Mouse (Mus musculus) erythroblast, embryonic 14.5 days (primary cell): Measurements from ENCODE around the gene Yy1. TPM values are rescaled to one million over a fixed set of nuclear protein-coding genes. Genes with fewer than 3 reads are reported as not detected.

Experiments used
- H3K27me3 ChIP-seq: 2 replicates; pipeline ENCODE4 v1.6.1; 2012; ENCODE audit warnings: inconsistent platforms; ENCODE audit not compliant: control insufficient read depth
- H3K36me3 ChIP-seq: 2 replicates; pipeline ENCODE4 v1.6.1; 2012; ENCODE audit warnings: mild to moderate bottlenecking, inconsistent platforms; ENCODE audit not compliant: control insufficient read depth
- H3K4me1 ChIP-seq: 2 replicates; pipeline ENCODE4 v1.6.1; 2012; ENCODE audit warnings: inconsistent platforms; ENCODE audit not compliant: control insufficient read depth
- H3K4me3 ChIP-seq: replicated peaks from 2 replicates; pipeline ENCODE3; 2012; ENCODE audit warnings: moderate library complexity, mild to moderate bottlenecking, inconsistent platforms
- H3K9me3 ChIP-seq: 2 replicates; pipeline ENCODE4 v1.6.1; 2012; ENCODE audit warnings: low read length, inconsistent platforms, mixed read lengths; ENCODE audit not compliant: control insufficient read depth
- GATA1 ChIP-seq: IDR thresholded peaks from 2 replicates; pipeline ENCODE4 v1.6.1; 2012; ENCODE audit warnings: low read length, inconsistent platforms, mixed read lengths
- TAL1 ChIP-seq: IDR thresholded peaks from 3 replicates; pipeline ENCODE4 v1.6.1; 2012; ENCODE audit warnings: low read length, inconsistent platforms, mixed read lengths
- polyA plus RNA-seq: library from polyadenylated mRNA; stranded (reverse); fragments of >175 nt; gene quantifications from 2 replicates; pipeline ENCODE4 v1.2.3, GENCODE M21; 2012

The Yy1 gene
- polyA plus RNA-seq, 1 experiment = 3.0 TPM

DNA sequence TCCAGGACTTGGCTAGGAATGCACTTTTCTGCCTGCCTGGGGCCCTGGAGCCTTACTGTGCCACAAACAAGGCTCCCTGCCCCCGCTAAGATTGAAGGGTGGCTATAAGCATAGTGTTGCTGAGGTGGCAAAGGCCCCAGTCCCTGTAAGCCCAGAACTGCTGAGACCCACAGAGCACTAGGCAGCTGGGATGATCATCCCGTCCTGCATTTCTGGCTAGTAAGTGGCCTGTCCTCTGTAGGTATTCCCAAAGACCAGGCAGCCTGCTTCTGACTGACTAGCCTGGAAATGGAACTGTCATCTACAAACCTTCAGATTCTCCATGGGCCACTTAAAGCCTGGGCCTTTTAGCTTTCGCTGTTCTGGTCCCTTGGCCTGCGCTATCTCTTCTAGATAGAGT lies 27.7 kb downstream of the Yy1 start:
- peaks cover 52% of the 10 kb centered on the region for H3K36me3 ChIP-seq
- no peaks in the 10 kb centered on the region for H3K9me3 ChIP-seq
- TF ChIP-seq TAL1 (no peak), GATA1 (no peak)
- no peaks in the 10 kb centered on the region for H3K27me3 ChIP-seq
- H3K4me1 ChIP-seq = no peaks in the 10 kb centered on the region; the same call in 1 of the 2 replicates
- H3K4me3 ChIP-seq = no peak overlapping the region

DNA sequence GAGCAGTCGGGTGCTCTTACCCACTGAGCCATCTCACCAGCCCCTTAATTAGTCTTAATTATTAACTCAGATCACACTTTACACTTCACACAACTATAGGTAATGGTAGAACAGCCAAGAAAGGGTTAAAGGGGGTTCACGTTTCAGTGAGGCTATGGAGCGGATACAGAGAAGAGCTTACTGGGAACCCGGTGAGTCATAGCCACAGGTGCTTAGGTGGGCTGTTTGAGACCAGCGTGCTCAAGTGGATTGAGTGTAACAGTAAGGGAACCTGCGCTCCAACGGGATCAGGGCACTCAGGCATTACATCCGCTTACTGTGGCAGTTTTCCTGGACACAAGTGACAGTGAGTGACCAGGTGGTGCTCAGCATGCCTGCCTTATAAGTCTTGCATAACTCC lies 30.3 kb downstream of the Yy1 start:
- peaks cover 13% of the 10 kb centered on the region for H3K9me3 ChIP-seq
- no peaks in the 10 kb centered on the region; the same call in none of the 2 replicates for H3K4me1 ChIP-seq
- H3K4me3 ChIP-seq = no peak overlapping the region
- no peaks in the 10 kb centered on the region for H3K27me3 ChIP-seq
- H3K36me3 ChIP-seq = peaks cover 49% of the 10 kb centered on the region
- no peak for TF ChIP-seq GATA1
- no peak for TF ChIP-seq TAL1

DNA sequence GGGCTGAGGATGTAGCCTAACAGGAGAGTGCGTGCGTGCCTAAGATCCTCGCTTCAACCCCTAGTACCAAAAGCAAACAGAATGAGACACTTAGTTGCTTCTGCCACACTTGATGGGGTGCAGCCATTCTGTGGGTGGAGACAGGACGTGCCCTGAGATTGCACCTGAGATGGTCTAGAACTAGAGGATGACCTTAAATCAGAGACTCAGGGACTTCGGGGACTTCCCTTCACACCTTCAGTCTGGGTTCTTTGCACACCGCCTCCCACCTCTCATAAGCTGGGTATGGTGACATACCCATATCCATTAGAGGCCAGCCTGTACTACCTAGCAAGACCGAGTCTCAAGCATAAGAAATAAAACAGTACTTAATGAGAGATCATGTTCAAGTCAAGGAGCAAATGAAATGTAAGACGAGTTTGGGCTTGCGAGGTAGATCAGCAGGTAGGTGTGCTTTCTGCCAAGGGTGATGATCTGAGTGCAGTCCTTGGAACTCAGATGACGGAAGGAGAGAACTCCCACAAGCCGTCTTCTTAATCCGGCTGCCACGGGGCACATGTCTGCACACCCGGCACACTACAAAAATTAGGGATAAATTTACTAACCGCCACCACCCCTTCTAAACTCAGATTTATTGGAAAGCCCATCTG lies 31.6 kb downstream of the Yy1 start:
- Histone ChIP-seq H3K36me3 (peaks cover 38% of the 10 kb centered on the region), H3K9me3 (peaks cover 17% of the 10 kb centered on the region), H3K27me3 (no peaks in the 10 kb centered on the region), H3K4me3 (no peak overlapping the region), H3K4me1 (no peaks in the 10 kb centered on the region; the same call in none of the 2 replicates)
- TF ChIP-seq TAL1 (no peak), GATA1 (no peak)

GRCm38 (mm10) chr12:108825561-108826224 lies 32.9 kb downstream of the Yy1 start:
- Histone ChIP-seq H3K36me3 (peaks cover 25% of the 10 kb centered on the region), H3K9me3 (peaks cover 17% of the 10 kb centered on the region), H3K4me1 (no peaks in the 10 kb centered on the region; the same call in none of the 2 replicates)

GRCm38 (mm10) chr12:108826282-108826957 lies 33.6 kb downstream of the Yy1 start:
- Histone ChIP-seq H3K36me3 (peaks cover 23% of the 10 kb centered on the region), H3K27me3 (no peaks in the 10 kb centered on the region), H3K9me3 (peaks cover 17% of the 10 kb centered on the region), H3K4me1 (no peaks in the 10 kb centered on the region; the same call in none of the 2 replicates), H3K4me3 (no peak overlapping the region)
- TF ChIP-seq TAL1 = no peak
- TF ChIP-seq GATA1 = no peak

More at GRCm38 (mm10) chr12:108825561-108826224, 32.9 kb downstream of the Yy1 start:
- Histone ChIP-seq H3K4me3 (no peak overlapping the region), H3K27me3 (no peaks in the 10 kb centered on the region)
- no peak for TF ChIP-seq GATA1

DNA sequence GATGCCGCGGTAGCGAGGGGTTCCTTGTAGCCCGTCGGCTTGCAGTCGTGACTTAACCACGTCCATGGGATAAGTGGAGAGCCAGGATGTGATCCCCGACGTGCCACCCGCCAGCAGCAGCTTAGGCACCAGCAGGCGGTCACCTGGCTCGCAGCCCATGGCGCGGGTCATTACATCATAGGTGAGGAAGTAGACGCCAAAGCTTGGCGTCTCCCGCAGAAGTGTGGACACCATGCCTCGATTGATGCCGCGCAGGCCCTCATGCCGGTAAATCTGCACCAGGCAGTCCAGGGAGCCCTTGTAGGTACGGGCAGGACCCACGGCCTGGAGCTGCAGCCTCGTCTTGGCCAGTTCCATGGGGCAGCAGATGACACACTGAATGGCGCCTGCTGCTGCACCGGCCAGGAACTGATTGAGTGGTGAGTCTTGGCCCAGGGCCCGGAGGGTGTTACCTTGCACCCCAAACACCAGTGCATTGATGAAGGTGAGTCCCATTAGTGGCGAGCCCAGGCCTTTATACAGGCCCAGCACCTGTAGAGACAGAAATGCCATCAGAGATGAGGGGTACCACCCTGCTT lies 34.3 kb downstream of the Yy1 start:
- no peaks in the 10 kb centered on the region for H3K27me3 ChIP-seq
- H3K4me3 ChIP-seq = no peak overlapping the region
- TF ChIP-seq TAL1 (no peak), GATA1 (no peak)
- no peaks in the 10 kb centered on the region; the same call in none of the 2 replicates for H3K4me1 ChIP-seq
- H3K9me3 ChIP-seq = peaks cover 17% of the 10 kb centered on the region
- H3K36me3 ChIP-seq = peaks cover 23% of the 10 kb centered on the region

DNA sequence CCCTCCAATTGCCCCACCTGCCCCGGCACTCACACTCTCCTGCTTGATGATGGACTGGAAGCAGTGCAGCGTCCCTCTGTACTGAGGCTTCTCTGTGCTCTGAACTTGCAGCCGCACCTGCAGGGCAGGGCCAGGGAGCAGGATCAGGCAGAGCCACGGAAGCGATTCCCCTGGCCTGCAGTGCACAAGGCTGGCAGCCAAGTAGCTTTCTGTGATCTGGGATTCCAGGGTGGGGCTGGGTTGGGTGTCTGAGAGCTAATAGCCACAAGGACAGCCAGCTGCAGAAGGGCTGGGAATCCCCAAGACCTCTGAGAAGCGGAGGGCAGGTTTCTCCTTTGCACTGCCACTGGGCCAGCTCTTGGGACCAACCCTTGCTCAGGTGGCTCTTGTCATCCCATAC lies 34.9 kb downstream of the Yy1 start:
- Histone ChIP-seq H3K36me3 (peaks cover 23% of the 10 kb centered on the region), H3K27me3 (no peaks in the 10 kb centered on the region), H3K4me3 (no peak overlapping the region), H3K4me1 (no peaks in the 10 kb centered on the region; the same call in none of the 2 replicates), H3K9me3 (peaks cover 17% of the 10 kb centered on the region)
- TF ChIP-seq GATA1 (no peak), TAL1 (no peak)

- Histone ChIP-seq H3K36me3 (peaks cover 23% of the 10 kb centered on the region), H3K9me3 (peaks cover 17% of the 10 kb centered on the region), H3K4me3 (no peak overlapping the region), H3K4me1 (peaks cover 2% of the 10 kb centered on the region), H3K27me3 (peaks cover 3% of the 10 kb centered on the region)
- TF ChIP-seq TAL1 = no peak
- TF ChIP-seq GATA1 = no peak
These were observed 36.9 kb downstream of the Yy1 start for GRCm38 (mm10) chr12:108829636-108830035.

- H3K36me3 ChIP-seq = peaks cover 23% of the 10 kb centered on the region
- H3K9me3 ChIP-seq = peaks cover 17% of the 10 kb centered on the region
- no peak overlapping the region for H3K4me3 ChIP-seq
- TF ChIP-seq TAL1 (no peak), GATA1 (no peak)
- H3K27me3 ChIP-seq = peaks cover 6% of the 10 kb centered on the region
- peaks cover 9% of the 10 kb centered on the region for H3K4me1 ChIP-seq
These were observed 37.6 kb downstream of the Yy1 start for GRCm38 (mm10) chr12:108830358-108830757.
